30 mouse cellular contexts compared by ENCODE assay signal in genomic region chrX:142703953-142704352, GRCm38 (mm10).
"Had no signal": no experiment of that assay in that cellular context is flagged by ENCODE, and none has a peak within 500 bp of the region (broad histone marks: within the 10 kb centered on the region; RNA-seq: fewer than 3 reads in every experiment).

No protein-coding gene starts in this region.

- H3K9me3 ChIP-seq: limb, embryonic 10.5 days; limb, embryonic 12.5 days; limb, embryonic 13.5 days; limb, embryonic 15.5 days; liver, embryonic 12.5 days; liver, embryonic 13.5 days; liver, embryonic 15.5 days; lung, embryonic 15.5 days; megakaryocyte, embryonic 14.5 days; midbrain, embryonic 10.5 days; midbrain, embryonic 12.5 days; midbrain, embryonic 13.5 days; midbrain, embryonic 15.5 days had no signal

- H3K9ac ChIP-seq: limb, embryonic 12.5 days; limb, embryonic 13.5 days; limb, embryonic 15.5 days; liver, embryonic 12.5 days; liver, embryonic 13.5 days; liver, embryonic 14.5 days; liver, embryonic 15.5 days; liver, postnatal 0 days; lung, embryonic 14.5 days; lung, embryonic 15.5 days; midbrain, embryonic 12.5 days; midbrain, embryonic 13.5 days; midbrain, embryonic 15.5 days had no signal

- H3K36me3 ChIP-seq: limb, embryonic 12.5 days; limb, embryonic 15.5 days; liver, embryonic 15.5 days; lung, embryonic 15.5 days; midbrain, embryonic 12.5 days; midbrain, embryonic 13.5 days; midbrain, embryonic 15.5 days had no signal

- ATAC-seq: liver, embryonic 12.5 days; liver, postnatal 0 days; lung, postnatal 0 days; midbrain, embryonic 13.5 days; midbrain, embryonic 15.5 days; midbrain, embryonic 16.5 days had no signal

- H3K27ac ChIP-seq: limb, embryonic 10.5 days; limb, embryonic 12.5 days; limb, embryonic 13.5 days; limb, embryonic 15.5 days; liver, embryonic 12.5 days; liver, embryonic 13.5 days; liver, embryonic 14.5 days; liver, embryonic 15.5 days; lung, embryonic 15.5 days; macrophage; midbrain, embryonic 10.5 days; midbrain, embryonic 12.5 days; midbrain, embryonic 13.5 days; midbrain, embryonic 15.5 days had no signal

- H3K4me1 ChIP-seq: limb, embryonic 10.5 days; liver, embryonic 12.5 days; liver, embryonic 13.5 days; liver, embryonic 15.5 days; midbrain, embryonic 12.5 days; midbrain, embryonic 13.5 days; midbrain, embryonic 15.5 days had no signal

- H3K4me2 ChIP-seq: limb, embryonic 12.5 days; limb, embryonic 13.5 days; limb, embryonic 15.5 days; liver, embryonic 11.5 days; liver, embryonic 12.5 days; liver, embryonic 13.5 days; liver, embryonic 15.5 days; lung, embryonic 14.5 days; lung, embryonic 15.5 days; midbrain, embryonic 11.5 days; midbrain, embryonic 12.5 days; midbrain, embryonic 13.5 days; midbrain, embryonic 15.5 days had no signal

- DNase-seq: left cerebral cortex, postnatal 4 days; liver; liver, embryonic 13.5 days; liver, postnatal 0 days; lung, adult 18-20 months; lung, adult 2 months; lung, embryonic 14.5 days; lung, postnatal 10 days; lung, postnatal 14 days; lung, postnatal 36 days; lung, postnatal 4 days had no signal

- H3K4me3 ChIP-seq: limb, embryonic 10.5 days; limb, embryonic 12.5 days; limb, embryonic 13.5 days; limb, embryonic 15.5 days; liver, embryonic 12.5 days; liver, embryonic 13.5 days; liver, embryonic 15.5 days; lung, embryonic 15.5 days; megakaryocyte, embryonic 14.5 days; midbrain, embryonic 10.5 days; midbrain, embryonic 12.5 days; midbrain, embryonic 13.5 days; midbrain, embryonic 15.5 days; myocyte had no signal

- H3K27me3 ChIP-seq: liver, embryonic 12.5 days; liver, embryonic 13.5 days; liver, embryonic 15.5 days; lung, embryonic 15.5 days had no signal
